In genomic region chr8:111700740-111701139, GRCm38 (mm10) we compare ENCODE assay signal across 24 mouse cellular contexts. TPM values are rescaled to one million over a fixed set of nuclear protein-coding genes. Genes with fewer than 3 reads are reported as not detected.
A peak's percentile ranks its signal among the peaks of the same experiment; 100 is the strongest.
DNase-seq lines count a peak whose midpoint lies in the region; ATAC-seq and TF ChIP-seq lines count a peak whose summit lies in the region.
"Had no signal": no experiment of that assay in that cellular context is flagged by ENCODE, and none has a peak within 500 bp of the region (broad histone marks: within the 10 kb centered on the region; RNA-seq: fewer than 3 reads in every experiment).

No protein-coding gene starts in this region.

- ATAC-seq in intestine, embryonic 15.5 days: no peak
- no peak for ATAC-seq in intestine, postnatal 0 days
- no peak for ATAC-seq in intestine, embryonic 16.5 days
- ATAC-seq in erythroblast, adult 5-6 weeks (replicated peaks; ENCODE audit: low FRiP score, poor library complexity, severe bottlenecking): no peak
- ATAC-seq: forebrain, embryonic 13.5 days; forebrain, embryonic 15.5 days had no signal

- H3K27ac ChIP-seq in intestine, embryonic 15.5 days: 0 out of 2 replicates have a peak overlapping the region, but pooled peaks have one; percentile 3
- H3K27ac ChIP-seq in intestine, postnatal 0 days (ENCODE audit: low read depth, low read length): no peak overlapping the region
- H3K27ac ChIP-seq in intestine, embryonic 16.5 days (ENCODE audit: low read length): peak overlapping the region; percentile 71
- H3K27ac ChIP-seq: embryonic facial prominence, embryonic 13.5 days; embryonic facial prominence, embryonic 15.5 days; forebrain, embryonic 13.5 days; forebrain, embryonic 15.5 days had no signal

- H3K9me3 ChIP-seq in intestine, embryonic 15.5 days: no peaks in the 10 kb centered on the region; the same call in 1 of the 2 replicates
- H3K9me3 ChIP-seq in intestine, postnatal 0 days (ENCODE audit: control insufficient read depth): no peaks in the 10 kb centered on the region
- no peaks in the 10 kb centered on the region for H3K9me3 ChIP-seq in intestine, embryonic 16.5 days (ENCODE audit: control insufficient read depth, low read length)
- H3K9me3 ChIP-seq: embryonic facial prominence, embryonic 15.5 days; forebrain, embryonic 13.5 days; forebrain, embryonic 15.5 days had no signal

- no peak for TF ChIP-seq POLR2A in myocyte (IDR thresholded peaks at IDR 0.05; ENCODE audit: insufficient read length, low read depth)

- H3K9ac ChIP-seq in intestine, embryonic 15.5 days: no peak overlapping the region
- no peak overlapping the region for H3K9ac ChIP-seq in intestine, postnatal 0 days (ENCODE audit: low read depth, low read length)
- no peak overlapping the region for H3K9ac ChIP-seq in intestine, embryonic 16.5 days (ENCODE audit: low read depth, low read length)
- H3K9ac ChIP-seq: embryonic facial prominence, embryonic 13.5 days; embryonic facial prominence, embryonic 15.5 days; forebrain, embryonic 13.5 days; forebrain, embryonic 15.5 days had no signal

- no peaks in the 10 kb centered on the region for H3K27me3 ChIP-seq in intestine, embryonic 15.5 days (replicated peaks)
- H3K27me3 ChIP-seq in intestine, postnatal 0 days (replicated peaks; ENCODE audit: control insufficient read depth, insufficient read depth, low read length): no peaks in the 10 kb centered on the region
- no peaks in the 10 kb centered on the region for H3K27me3 ChIP-seq in intestine, embryonic 16.5 days (replicated peaks; ENCODE audit: control insufficient read depth, insufficient read depth, low read length)
- no peaks in the 10 kb centered on the region for H3K27me3 ChIP-seq in myocyte (ENCODE audit: control insufficient read depth, insufficient read depth, insufficient read length)
- H3K27me3 ChIP-seq: embryonic facial prominence, embryonic 13.5 days; embryonic facial prominence, embryonic 15.5 days; forebrain, embryonic 13.5 days; forebrain, embryonic 15.5 days had no signal

- no peak for TF ChIP-seq CTCF in intestine, postnatal 0 days (IDR thresholded peaks at IDR 0.05; ENCODE audit: low read depth)

- H3ac ChIP-seq in myocyte (ENCODE audit: control insufficient read depth, insufficient read length): no peak overlapping the region

- no peak for DNase-seq in right cerebral cortex, postnatal 10 days (ENCODE audit: low spot score in 2 of 2)
- DNase-seq: adrenal gland, adult 2 months; adrenal gland, postnatal 10 days; adrenal gland, postnatal 25 days; cerebellum, adult 11 months; cerebellum, adult 18-20 months; cerebellum, adult 8-10 months; cerebellum, adult 9-11 months; cerebellum, postnatal 14 days; cerebellum, postnatal 36 days; embryo, embryonic 11 days had no signal

- no peak overlapping the region for H3K4me3 ChIP-seq in intestine, embryonic 15.5 days (replicated peaks)
- H3K4me3 ChIP-seq in intestine, postnatal 0 days (ENCODE audit: low read depth, low read length): no peak overlapping the region
- no peak overlapping the region for H3K4me3 ChIP-seq in intestine, embryonic 16.5 days (ENCODE audit: low read length)
- H3K4me3 ChIP-seq in myocyte: no peak overlapping the region
- H3K4me3 ChIP-seq: embryonic facial prominence, embryonic 13.5 days; embryonic facial prominence, embryonic 15.5 days; forebrain, embryonic 13.5 days; forebrain, embryonic 15.5 days had no signal

- no peaks in the 10 kb centered on the region for H3K36me3 ChIP-seq in intestine, embryonic 15.5 days
- no peaks in the 10 kb centered on the region for H3K36me3 ChIP-seq in intestine, postnatal 0 days (ENCODE audit: control insufficient read depth, insufficient read depth)
- H3K36me3 ChIP-seq in intestine, embryonic 16.5 days (ENCODE audit: control insufficient read depth, insufficient read depth, low read length): no peaks in the 10 kb centered on the region
- H3K36me3 ChIP-seq in myocyte (ENCODE audit: control insufficient read depth, insufficient read depth): no peaks in the 10 kb centered on the region
- H3K36me3 ChIP-seq: embryonic facial prominence, embryonic 13.5 days; embryonic facial prominence, embryonic 15.5 days; forebrain, embryonic 15.5 days had no signal

- no peaks in the 10 kb centered on the region for H3K79me2 ChIP-seq in myocyte (ENCODE audit: control insufficient read depth, insufficient read depth)

- H3K4me1 ChIP-seq in intestine, embryonic 15.5 days (replicated peaks): peaks cover 4% of the 10 kb centered on the region
- H3K4me1 ChIP-seq in intestine, postnatal 0 days (replicated peaks; ENCODE audit: control insufficient read depth, insufficient read depth, low read length): peaks cover 4% of the 10 kb centered on the region
- peaks cover 18% of the 10 kb centered on the region for H3K4me1 ChIP-seq in intestine, embryonic 16.5 days (ENCODE audit: control insufficient read depth, insufficient read depth, low read length)
- H3K4me1 ChIP-seq: embryonic facial prominence, embryonic 13.5 days; embryonic facial prominence, embryonic 15.5 days; forebrain, embryonic 13.5 days; forebrain, embryonic 15.5 days had no signal

- H3K4me2 ChIP-seq in intestine, embryonic 15.5 days (replicated peaks): no peak overlapping the region
- no peak overlapping the region for H3K4me2 ChIP-seq in intestine, postnatal 0 days (replicated peaks; ENCODE audit: low read depth)
- no peak overlapping the region for H3K4me2 ChIP-seq in intestine, embryonic 16.5 days (ENCODE audit: low read depth, low read length)
- H3K4me2 ChIP-seq in myocyte (ENCODE audit: low read depth): no peak overlapping the region
- H3K4me2 ChIP-seq: embryonic facial prominence, embryonic 13.5 days; embryonic facial prominence, embryonic 15.5 days; forebrain, embryonic 13.5 days; forebrain, embryonic 15.5 days had no signal

- WGBS in intestine, embryonic 15.5 days: 86% methylated on average over 5 of the region's 5 CpGs
- WGBS in intestine, postnatal 0 days: 77% methylated on average over 5 of the region's 5 CpGs
- 83% methylated on average over 5 of the region's 5 CpGs for WGBS in intestine, embryonic 16.5 days

TF ChIP-seq in myocyte, 11 proteins besides CTCF, POLR2A, EP300 and RAD21:
- peak in 1 of 3 experiments; percentile 66 for TF ChIP-seq MYOG (IDR thresholded peaks at IDR 0.05; ENCODE audit: control insufficient read depth in 1 of 3, insufficient read depth in 1 of 3, insufficient read length in 2 of 3, low read depth in 2 of 3)
- TF ChIP-seq SRF (IDR thresholded peaks at IDR 0.05; ENCODE audit: control insufficient read depth, insufficient read length, low read depth): no peak
- TF ChIP-seq MYOD1 (IDR thresholded peaks at IDR 0.05; ENCODE audit: control insufficient read depth in 1 of 3, insufficient read length in 2 of 3, low read depth in 2 of 3): peak in 2 of 3 experiments; percentile 17 to 26
- no peak for TF ChIP-seq POLR2AphosphoS2 (IDR thresholded peaks at IDR 0.05; ENCODE audit: insufficient read length, low read depth)
- no peak for TF ChIP-seq TCF3 (IDR thresholded peaks at IDR 0.05; ENCODE audit: insufficient read length, low read depth)

RNA-seq across cellular contexts. Expression of gene Ctrb1, which starts 9.9 kb away (rescaled TPM):
- polyA plus RNA-seq in intestine, embryonic 15.5 days (2015; fragmentation: Nextera tagmentation; extraction: Ambion mirVana): 1,145 and 3,143 TPM in 2 replicates
- 75.8 and 118 TPM in 2 replicates for polyA plus RNA-seq in intestine, postnatal 0 days (2015; fragmentation: Nextera tagmentation; extraction: Ambion mirVana)
- 1,904 and 2,500 TPM in 2 replicates for polyA plus RNA-seq in intestine, embryonic 16.5 days (2015; fragmentation: Nextera tagmentation; extraction: Ambion mirVana)
- polyA plus RNA-seq in myocyte (2012; fragmentation: generic; extraction: Trizol): 85.4 TPM
- total RNA-seq in erythroblast, adult 5-6 weeks (2015; ENCODE audit: low replicate concordance): not detected in 2 replicates
- total RNA-seq in erythroblast, adult 5-6 weeks (2017; ENCODE audit: low replicate concordance): not detected in 2 replicates
- total RNA-seq: adrenal gland, postnatal 25 days; common myeloid progenitor, adult 5-6 weeks; MEL had no signal
- polyA plus RNA-seq: embryonic facial prominence, embryonic 11.5 days; embryonic facial prominence, embryonic 13.5 days; forebrain, embryonic 11.5 days; forebrain, embryonic 15.5 days had no signal

RNA-seq across cellular contexts. Expression of gene Bcar1, which starts 42.9 kb away (rescaled TPM):
- polyA plus RNA-seq in intestine, embryonic 15.5 days (2015; fragmentation: Nextera tagmentation; extraction: Ambion mirVana): 40.8 and 44.2 TPM in 2 replicates
- 38.8 and 41.1 TPM in 2 replicates for polyA plus RNA-seq in intestine, postnatal 0 days (2015; fragmentation: Nextera tagmentation; extraction: Ambion mirVana)
- 44.6 and 48.5 TPM in 2 replicates for polyA plus RNA-seq in intestine, embryonic 16.5 days (2015; fragmentation: Nextera tagmentation; extraction: Ambion mirVana)
- 81.9 TPM for polyA plus RNA-seq in myocyte (2012; fragmentation: generic; extraction: Trizol)
- total RNA-seq in erythroblast, adult 5-6 weeks (2015; ENCODE audit: low replicate concordance): not detected in 2 replicates
- not detected in 2 replicates for total RNA-seq in erythroblast, adult 5-6 weeks (2017; ENCODE audit: low replicate concordance)
- total RNA-seq: common myeloid progenitor, adult 5-6 weeks had no signal

RNA-seq across cellular contexts. Expression of gene Zfp1, which starts 57.5 kb away (rescaled TPM):
- 14.9 and 15.7 TPM in 2 replicates for polyA plus RNA-seq in intestine, embryonic 15.5 days (2015; fragmentation: Nextera tagmentation; extraction: Ambion mirVana)
- 6.9 and 7.8 TPM in 2 replicates for polyA plus RNA-seq in intestine, postnatal 0 days (2015; fragmentation: Nextera tagmentation; extraction: Ambion mirVana)
- polyA plus RNA-seq in intestine, embryonic 16.5 days (2015; fragmentation: Nextera tagmentation; extraction: Ambion mirVana): 12.6 and 16.0 TPM in 2 replicates
- 5.3 TPM for polyA plus RNA-seq in myocyte (2012; fragmentation: generic; extraction: Trizol)
- 1.2 and 3.3 TPM in 2 replicates for total RNA-seq in erythroblast, adult 5-6 weeks (2015; ENCODE audit: low replicate concordance)
- total RNA-seq in erythroblast, adult 5-6 weeks (2017; ENCODE audit: low replicate concordance): 1.3 TPM in 1 of 2 replicates, not detected in the other
